Mouse (Mus musculus): ENCODE measurements around the gene Ccdc180.

Gene Ccdc180

DNA sequence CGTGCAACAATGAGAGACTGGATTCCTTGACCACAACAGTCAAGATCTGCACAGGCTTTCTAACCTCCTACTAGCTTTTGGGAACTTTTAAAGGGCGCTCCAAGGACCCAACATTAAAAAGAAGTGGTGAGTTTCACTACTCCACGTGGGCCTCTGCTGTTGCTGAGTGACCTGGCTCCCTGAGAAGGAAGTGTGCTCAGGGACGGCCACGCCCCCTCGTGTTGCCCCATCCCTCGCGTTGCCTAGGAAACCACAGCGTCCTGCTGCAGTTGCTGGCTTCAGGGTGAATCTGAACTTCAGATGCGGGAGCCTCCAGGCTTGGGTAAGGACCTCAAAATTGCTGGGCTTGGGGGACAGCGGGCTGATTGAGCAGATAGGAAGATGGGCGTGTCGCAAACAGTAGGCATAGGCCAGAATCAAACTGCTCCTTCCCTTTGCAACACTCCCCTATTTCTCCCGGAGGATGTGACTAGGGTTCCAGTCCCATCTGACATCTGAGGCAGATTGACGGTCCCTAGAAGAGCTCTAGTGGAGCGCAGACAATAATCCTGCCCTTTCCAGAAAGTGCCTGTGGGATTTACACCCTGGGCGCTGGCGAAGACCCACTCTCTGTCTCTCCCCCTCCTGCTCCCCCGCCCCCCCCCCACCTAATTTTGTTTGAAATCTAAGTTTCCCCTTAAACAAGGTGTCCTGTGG, at the start of gene Ccdc180:
Gene Ccdc180 (plus strand): TSS at position 238 of the 696 bp plus-strand sequence.
- in situ Hi-C loops (cut with MboI) = no loop called here

DNA sequence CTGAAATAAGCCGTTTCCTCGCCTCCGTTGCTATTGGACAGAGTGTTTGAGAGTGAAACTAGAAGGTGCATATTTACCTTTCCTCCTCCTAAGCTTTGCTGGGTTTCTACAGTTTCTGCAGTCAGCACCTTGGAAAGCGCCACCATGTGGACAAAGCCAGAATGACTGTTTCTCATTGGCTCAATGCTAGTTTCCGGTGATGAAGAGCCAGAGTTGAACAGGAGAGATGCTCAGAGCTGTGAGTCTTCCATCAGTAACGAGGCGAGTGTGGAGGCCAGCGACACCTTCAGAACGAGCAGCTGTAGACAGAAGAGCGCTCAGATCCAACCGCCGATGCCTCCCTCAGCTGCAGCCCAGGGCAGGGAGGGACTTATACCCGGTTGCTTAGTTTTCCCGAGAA, 45.7 kb upstream of the Ccdc180 start:
- in situ Hi-C loops (cut with MboI) = no loop called here

DNA sequence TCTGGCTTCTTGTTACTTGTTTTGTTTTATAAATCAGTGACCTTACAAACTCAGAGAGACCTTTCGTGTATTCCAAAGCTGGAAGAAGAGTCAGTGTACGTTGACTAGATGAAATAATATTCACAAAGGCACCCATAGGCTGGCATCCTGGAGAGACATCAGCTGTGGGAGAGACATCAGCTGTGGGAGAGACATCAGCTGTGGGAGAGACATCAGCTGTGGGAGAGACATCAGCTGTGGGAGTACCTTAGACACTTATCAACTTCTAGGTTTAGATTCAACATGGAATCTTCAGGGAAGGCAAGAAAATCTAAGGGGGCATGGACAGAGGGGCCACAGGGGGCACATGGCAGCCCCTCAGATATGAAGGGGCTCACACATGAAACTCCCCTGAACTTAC, 43.8 kb upstream of the Ccdc180 start:
- in situ Hi-C loops (cut with MboI) = no loop called here

DNA sequence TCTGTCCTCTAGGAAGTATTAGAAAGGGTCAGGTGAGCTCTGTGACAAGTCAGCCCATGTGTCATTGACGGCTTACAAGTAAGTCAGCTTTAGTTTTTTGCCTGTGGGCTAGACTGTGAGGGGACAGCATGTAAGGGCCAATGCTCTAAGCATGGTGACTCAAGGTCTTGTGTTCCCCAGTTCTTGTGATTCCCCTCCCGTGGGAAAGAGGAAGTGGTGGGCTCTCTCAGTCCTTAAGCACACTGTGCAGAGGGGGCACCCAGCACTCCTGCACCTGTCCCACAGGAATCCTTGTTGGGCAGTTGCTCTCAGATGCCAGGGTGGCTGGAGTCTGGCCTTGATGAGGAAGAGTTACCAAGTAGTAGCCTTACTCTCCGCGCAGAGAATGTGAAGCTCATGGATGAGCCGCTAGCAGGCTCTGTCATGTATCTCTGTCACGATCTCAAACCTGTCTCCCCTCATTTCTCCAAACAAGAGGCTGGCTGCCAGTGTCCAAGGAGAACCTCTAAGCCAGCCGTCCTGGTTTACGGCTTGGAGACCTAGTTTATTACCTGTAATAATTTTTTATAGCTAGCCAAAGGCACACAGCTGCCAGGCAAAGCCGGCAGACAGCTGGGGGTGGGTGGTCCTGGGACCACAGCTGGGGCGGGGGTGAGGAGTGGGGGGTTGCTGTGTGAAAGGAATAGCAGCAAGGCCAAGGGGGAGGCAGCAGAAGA, 41.8 kb upstream of the Ccdc180 start, which contains the start of gene Stra6l:
Gene Stra6l (plus strand): TSS at position 556 of the 716 bp plus-strand sequence.
- in situ Hi-C loops (cut with MboI) = no loop called here

DNA sequence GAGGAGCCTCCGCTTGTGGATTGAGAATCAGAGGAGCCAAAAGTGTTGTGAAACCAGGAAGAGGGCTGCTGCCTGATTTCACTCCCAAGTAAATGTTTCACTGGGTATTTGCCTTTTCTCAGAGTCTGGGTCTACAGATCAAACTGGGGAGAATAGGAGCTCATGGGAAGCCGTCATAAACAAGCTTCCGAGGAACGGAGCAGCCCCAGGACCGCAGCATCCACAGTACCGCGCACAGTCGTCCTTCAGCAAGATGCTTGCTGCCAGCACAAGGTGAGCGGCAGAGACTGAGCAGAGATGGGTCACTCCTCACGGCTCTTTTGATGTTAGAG, 41.3 kb upstream of the Ccdc180 start:
- in situ Hi-C loops (cut with MboI) = no loop called here

DNA sequence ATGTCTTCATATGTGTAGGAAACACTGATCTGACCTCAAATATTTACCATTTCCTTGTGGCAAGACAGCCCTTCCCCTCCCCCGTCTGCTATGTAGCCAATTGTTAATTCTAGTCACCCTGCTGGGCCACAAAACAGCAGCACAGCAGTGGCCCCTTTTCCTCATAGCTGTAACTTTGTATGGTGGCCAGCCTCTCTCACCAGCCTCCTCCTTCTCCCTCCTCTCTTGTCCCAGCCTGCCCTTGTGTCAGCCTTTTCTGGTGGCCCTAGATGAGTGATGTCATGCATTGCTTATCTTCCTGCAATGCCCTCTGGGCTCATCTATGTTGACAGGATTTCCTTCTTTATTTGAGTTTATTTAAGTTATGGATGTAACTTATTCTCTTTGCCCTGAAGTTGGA, 40.7 kb upstream of the Ccdc180 start:
- in situ Hi-C loops (cut with MboI) = no loop called here

DNA sequence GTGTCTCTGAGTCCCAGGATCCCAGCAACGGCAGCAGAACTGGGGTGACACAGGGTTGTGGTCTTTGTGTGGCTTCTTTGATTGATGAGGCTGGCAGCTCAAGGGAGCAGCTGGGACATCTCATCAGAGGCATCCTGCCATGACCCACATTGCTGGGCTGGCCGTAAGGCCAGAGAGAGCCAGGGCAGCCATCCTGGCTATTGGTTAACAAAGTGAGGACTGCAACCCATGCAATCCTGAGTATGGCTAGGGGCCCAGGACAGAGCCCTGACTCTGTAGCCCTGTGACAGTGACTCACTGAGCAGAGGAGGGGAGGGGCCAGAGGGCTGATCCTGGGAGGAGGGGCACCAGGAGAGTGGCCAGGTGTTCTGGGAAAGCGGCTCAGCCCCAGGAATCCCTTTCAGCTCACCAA, 38.5 kb upstream of the Ccdc180 start:
- in situ Hi-C loops (cut with MboI) = no loop called here

DNA sequence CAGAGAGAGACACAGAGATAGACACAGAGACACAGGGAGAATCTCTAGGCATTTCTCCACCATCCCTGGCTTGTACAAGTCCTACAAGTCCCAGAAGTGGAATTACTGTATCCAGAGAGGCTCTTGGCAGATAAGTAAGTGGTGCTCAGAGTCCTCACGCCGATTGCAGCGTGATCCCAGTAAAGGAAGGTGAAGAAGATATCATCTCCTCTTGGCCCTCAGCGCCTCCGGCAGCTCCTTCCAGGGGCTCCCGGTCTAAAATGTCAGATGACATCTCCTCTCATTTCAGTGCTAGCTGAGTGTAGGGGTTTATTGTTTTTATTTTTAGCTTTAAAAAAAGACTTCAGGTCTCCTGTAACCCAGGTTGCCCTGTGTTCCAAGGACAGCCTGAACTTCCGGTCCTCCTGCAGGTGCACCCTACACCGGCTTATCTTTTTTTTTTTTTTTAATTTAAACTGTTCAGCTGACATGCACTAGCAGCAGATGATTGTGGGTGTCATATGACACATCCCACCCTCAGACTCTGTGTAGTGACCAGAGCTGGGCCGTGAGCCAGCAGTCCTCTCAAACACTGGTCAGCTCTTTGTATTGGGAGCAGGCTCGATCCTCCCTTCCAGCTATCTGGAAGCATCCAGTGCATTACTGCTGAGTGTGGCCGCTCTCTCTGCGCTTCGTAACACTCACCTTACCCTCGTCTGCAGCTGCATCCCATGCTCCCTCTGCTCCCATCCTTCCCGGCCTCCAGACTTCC, 36.4 kb upstream of the Ccdc180 start:
- in situ Hi-C loops (cut with MboI) = no loop called here

DNA sequence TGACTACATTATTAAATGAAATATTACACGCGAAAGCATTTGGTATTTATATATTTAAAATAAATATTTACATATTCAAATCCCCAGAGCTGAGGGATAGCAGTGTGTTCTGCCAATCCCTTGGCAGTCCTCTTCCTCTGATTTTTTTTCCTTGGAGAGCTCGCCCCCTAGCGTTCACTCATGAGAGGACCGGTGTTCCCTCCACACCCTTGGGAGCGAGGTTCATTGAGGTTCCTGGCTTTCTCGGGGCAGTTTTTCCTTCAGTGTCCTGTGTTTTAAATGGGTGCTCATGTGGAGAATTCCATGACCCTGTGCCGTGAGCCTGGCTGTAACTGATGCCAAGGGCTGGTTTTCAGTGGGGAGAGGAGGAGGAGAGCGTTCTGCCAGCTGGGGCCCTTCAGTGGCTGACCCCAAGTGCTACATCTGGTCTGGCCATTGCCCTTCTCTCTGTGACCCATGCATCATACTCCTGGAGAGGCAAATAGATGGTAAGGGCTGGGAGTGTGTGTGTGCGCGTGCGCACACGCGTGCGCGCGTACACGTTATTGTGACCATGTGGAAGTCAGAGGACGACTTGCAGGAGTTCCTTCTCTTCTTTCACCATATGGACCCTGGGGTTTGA, 34.2 kb upstream of the Ccdc180 start:
- in situ Hi-C loops (cut with MboI) = no loop called here

DNA sequence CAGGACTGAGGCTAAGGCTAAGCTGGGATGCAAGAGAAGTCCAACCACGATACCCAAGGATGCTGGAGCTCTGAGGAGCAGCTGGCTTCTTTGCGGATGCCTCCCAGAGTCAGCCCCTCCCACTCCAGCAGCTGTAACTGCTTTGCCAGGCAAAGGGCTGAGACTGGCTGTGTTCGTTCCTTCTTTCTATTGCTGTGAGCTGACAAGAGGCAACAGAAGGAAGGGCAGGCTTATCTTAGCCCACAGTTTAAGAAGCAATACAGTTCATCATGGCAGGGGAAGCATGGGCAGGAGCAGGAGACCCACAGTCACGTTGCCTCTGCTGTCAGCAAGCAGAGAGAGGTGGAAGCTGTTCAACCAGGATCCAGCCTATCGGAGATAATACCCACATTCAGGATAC, 28.9 kb upstream of the Ccdc180 start:
- in situ Hi-C loops (cut with MboI) = no loop called here

DNA sequence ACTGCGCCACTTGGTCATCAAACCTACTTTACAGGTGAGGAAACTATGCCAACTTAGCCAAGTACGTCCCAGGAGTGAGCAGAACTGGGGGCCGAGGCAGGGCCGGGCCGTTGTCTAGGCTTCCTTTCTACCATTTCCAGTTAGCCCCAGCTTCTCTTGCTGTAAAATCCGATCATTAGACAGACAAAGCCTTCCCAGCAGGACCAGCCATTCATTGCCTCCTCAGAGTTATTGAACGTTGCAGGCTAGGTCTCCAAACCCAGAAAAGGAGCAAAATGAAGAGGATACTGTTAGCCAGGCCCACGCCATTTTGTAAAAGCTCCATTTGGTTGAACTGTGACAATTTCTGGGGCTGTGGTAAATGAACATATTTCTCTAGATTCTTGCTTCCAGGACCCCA, 22.7 kb upstream of the Ccdc180 start:
- in situ Hi-C loops (cut with MboI) = no loop called here

DNA sequence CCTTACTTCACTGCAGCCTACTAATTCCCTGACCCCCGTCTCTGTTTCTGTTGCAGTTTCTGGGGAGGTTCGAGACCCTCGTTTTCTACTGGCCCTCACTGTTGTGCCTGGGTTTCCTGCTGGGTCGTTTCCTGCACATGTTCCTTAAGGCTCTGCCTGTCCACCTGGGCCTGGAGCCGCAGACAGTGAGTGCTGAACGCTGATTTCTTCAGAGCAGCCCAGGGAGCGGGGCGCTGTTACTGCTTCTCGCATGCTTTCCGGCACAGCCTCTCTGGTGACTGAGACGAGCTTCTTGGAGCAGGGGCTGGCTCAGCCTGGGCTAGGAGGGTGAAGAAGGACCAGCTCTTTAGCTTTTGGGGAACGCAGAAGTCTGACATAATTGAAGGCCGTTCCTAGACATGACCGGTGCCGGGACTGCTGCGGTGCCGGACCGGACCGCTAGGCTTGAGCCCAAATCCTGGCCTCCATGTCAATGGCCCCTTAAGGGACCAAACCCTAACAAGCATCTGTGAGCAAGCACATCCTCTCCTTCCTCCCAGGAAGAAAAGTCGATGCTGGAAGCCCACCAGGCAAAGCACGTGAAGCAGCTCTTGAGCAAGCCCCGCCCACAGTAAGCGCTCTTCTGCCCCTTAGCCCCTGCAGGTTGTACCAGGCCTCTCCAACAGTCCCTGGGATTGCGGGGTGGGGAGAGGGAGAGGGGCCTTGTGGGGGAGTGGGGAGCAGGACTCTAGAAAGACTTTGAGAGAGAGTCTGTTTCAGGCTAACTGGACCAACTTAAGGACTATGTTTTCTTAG, 20.9 kb upstream of the Ccdc180 start:
- in situ Hi-C loops (cut with MboI) = no loop called here

DNA sequence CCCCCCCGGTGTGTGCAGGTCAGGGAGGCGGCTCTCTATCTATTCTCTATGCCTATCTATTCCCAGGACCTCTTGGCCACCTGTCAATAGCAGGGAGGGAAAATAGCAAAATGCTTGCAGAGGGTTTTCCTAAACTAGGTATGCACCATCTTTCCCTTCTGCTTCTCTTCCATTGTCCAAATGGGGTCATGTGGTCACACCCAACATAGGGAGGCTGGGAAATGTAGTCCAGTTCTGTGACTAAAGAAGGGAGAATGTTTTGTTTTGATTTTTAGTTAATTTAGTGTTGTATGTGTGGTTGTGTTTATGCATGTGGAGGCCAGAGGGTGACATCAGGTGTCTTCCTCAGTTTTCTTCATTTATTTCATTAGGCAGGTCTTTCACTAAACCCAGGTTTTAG, 18.0 kb upstream of the Ccdc180 start:
- in situ Hi-C loops (cut with MboI) = no loop called here

DNA sequence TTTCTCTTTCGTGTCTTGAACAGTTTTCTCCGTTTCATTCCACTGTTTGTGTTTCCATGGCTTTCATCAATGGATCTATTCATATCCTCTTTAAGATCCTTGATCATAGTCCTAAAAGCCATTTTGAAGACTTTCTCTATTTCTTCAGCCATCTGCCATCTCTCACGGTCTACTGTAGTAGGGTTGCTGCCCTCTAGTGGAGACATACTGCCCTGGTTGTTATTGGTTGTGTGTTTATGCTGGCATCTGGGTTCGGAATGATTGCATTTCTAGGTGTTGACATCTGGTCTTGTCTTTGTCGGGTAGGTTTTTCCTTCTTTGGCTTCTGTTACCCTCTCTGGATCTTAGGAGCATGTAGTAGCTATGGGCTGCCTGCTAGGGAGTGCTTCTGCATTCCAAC, 11.2 kb upstream of the Ccdc180 start:
- in situ Hi-C loops (cut with MboI) = no loop called here

DNA sequence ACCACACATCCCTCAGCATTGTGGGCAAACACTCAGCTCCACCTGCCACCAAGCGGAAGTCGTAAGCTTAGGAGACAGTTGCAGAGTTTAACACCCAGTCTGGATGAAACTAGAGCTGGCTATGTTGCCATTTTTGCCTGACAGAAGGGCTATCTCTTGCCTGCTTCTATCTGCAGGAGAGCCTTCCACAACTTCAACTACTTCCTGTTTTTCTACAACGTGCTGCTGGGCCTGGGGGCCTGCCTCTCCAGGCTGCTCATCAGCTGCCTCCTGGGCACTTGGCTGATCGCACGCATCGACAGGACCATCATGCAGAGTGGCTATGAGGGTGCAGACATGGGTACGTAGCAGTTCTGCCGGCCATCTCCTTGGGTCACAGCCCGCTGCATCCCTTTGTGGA, 7.6 kb upstream of the Ccdc180 start:
- in situ Hi-C loops (cut with MboI) = no loop called here

DNA sequence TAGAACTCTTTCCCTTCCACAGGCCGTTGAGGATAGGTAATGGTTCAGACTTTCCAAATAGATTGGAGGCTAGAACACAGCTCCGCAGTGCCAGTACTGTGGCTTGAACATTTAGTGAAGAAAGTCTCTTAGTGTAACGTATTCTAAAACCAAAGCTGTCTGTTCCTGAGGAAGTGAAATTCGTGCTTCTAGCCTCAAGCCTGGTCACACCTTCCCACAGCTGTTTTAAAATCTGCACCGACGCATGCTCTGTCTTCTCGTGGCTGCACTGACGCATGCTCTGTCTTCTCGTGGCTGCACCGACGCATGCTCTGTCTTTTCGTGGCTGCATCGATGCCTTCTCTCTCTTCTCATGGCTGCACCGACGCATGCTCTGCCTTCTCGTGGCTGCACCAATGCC, 6.9 kb upstream of the Ccdc180 start:
- in situ Hi-C loops (cut with MboI) = no loop called here

DNA sequence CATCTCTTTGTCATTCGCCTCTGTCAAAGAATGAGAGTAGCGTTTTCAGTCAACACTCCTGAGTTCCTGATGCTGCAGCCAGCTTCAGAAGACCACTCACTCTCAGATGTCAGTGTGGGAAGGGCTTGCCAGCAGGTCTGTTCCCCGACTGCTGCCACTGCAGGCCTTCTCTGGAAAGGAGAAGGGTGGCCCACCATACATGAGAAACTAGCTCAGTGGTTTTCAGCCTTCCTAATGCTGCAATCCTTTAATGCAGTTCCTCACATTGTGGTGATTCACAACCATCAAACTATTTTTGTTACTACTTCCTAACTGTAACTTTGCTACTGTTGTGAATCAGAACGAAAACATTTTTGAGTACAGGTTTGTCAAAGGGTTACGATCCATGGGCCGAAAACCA, 616 bp upstream of the Ccdc180 start:
- in situ Hi-C loops (cut with MboI) = no loop called here

DNA sequence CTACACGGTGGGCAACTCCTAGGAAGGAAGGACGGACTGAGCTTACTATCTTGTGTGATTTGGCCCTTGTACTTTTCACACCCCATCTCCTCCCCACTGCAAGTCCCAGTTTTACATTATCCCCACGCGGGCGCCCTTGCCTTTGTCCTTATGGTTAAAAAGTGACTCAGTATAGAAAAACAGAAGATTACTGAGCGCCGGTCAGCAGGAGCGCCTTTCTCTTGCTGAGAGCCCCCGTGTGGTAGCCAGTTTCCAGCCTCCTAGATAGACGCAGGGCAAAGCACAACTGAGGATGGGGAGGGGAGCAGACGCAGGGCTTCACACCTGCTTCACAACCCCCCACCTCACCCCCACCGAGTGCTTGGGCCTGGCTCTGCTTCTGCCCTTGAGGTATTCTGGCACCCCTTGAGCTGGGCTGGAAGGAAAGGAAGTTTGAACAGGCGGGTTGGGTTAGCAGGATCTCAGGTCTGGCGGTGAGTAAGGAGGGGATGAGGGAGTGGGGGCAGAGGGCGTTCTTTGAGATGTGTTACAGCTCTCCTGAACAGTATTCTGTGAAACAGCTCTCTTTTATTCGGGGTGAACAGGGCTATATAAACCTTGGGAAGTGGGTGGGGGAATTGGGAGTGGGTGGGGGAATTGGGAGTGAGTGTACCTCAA, 6.5 kb downstream of the Ccdc180 start:
- in situ Hi-C loops (cut with MboI) = no loop called here

DNA sequence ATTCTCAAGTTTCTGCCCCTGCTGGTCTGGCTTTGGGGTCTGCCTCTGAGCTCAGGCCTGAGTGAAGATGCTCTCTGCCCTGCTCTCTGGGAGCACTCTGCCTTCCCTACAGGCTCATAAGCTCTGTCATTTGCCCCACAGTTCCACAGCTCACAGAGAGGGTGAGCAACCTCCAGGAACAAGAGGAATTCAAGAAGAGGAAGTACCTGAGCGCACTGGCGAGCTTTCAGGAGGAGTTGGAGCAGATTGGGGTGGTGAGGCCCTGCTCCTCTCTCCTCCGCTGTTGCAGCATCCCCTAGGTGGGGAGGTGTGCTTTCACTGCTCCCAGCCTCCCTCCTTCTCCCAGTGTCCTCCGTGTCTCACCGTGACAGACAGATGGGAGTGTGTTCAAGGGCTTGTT, 8.3 kb downstream of the Ccdc180 start:
- in situ Hi-C loops (cut with MboI) = no loop called here

DNA sequence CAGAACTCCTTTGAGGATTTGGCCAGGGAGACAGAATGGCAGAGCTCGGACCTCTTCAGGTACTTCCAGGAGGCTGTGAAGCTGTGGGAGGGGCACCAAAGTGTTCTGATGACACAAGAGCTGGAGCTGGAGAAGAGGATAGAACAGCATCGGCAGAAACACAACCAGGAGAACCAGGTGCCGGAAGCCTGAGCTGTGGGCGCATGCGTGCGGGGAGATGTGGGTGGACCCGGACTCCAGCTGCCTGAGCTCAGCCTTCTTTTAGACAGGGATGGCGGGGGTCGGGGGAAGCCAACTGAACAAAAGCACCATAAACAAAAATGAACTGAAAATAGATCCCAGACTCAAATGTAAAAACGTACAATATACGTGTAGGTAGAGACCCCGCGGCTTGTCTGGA, 19.2 kb downstream of the Ccdc180 start:
- in situ Hi-C loops (cut with MboI) = no loop called here

DNA sequence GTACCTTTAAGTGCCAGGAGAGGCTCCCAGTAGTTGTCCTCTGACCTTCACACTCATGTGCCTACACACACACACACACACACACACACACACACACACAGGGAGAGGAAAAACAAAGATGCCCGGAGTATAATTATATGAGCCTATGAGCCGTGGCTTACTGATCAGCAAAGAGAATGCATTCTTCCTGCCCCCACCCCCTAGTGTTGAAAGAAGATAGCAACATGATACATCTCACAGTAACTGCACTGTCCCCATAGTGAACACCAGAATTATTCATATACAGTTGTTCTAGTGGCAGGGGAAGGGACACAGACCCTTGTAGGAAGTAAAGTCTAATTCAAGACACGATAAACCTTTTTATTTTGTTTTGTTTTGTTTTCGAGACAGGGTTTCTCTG, 19.8 kb downstream of the Ccdc180 start:
- in situ Hi-C loops (cut with MboI) = no loop called here
